Mouse (Mus musculus): ENCODE results near the gene P2ry2. TPM values are rescaled to one million over a fixed set of nuclear protein-coding genes. Genes with fewer than 3 reads are reported as not detected.
A peak's percentile ranks its signal among the peaks of the same experiment; 100 is the strongest.

P2ry2 gene
- total RNA-seq, 1 experiment from 2014 or later = 8.8 TPM

- peak; percentile 90 for ATAC-seq (replicated peaks; ENCODE audit: low read depth, poor library complexity, severe bottlenecking)
Measured at GRCm38 (mm10) chr7:100950481-100951010, 62.1 kb downstream of the P2ry2 start.

DNA sequence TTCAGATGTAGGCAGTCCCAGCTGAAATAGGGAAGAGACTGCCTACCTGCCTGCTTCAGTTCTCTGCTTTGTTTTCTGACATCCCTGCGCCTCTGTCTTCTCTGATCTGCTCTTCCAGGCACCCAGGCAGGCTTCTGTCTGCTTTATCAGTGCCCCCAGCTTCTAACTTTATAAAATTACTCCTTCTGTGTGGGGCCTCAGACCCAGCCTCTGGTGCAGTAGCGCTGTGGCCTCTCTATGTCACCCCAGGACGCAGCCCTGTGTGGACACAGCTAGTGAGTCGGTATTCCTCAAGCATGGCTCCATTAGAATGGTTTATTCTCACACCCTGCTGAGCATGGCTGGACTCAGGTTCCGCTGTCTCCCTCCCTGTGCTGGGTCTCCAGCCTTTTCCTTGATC lies 62.6 kb downstream of the P2ry2 start:
- ATAC-seq (replicated peaks; ENCODE audit: low read depth, poor library complexity, severe bottlenecking) = peak; percentile 10; the same call in 1 of the 2 replicates

Other genes starting within 250 kb of the P2ry2 start
- 5.5 and 18.3 TPM in 2 replicates for gene Relt, start 149.4 kb downstream of the P2ry2 start, total RNA-seq (2017)
- gene Arhgef17, start 80.8 kb downstream of the P2ry2 start, total RNA-seq (2017) = 0.05 and 0.59 TPM in 2 replicates
- not detected in 2 replicates for gene P2ry6, start 38.2 kb downstream of the P2ry2 start, total RNA-seq (2017)
- 43.4 and 85.4 TPM in 2 replicates for gene Fchsd2, start 80.0 kb upstream of the P2ry2 start, total RNA-seq (2017)